Mouse (Mus musculus) C2C12 (cell line): ENCODE measurements around the gene Asb5. TPM values are rescaled to one million over a fixed set of nuclear protein-coding genes. Genes with fewer than 3 reads are reported as not detected.
A peak's percentile ranks its signal among the peaks of the same experiment; 100 is the strongest.
"Not testable (repeated sequence)": the region's sequence is repeated elsewhere in the genome, so short reads cannot be mapped to it uniquely, and the experiment has no call there.

Experiments used
- H3K27me3 ChIP-seq: one replicate; pipeline ENCODE4 v1.6.1; 2011; ENCODE audit not compliant: control insufficient read depth, insufficient read depth, insufficient read length
- H3K36me3 ChIP-seq: one replicate; pipeline ENCODE4 v1.6.1; 2011; ENCODE audit not compliant: control insufficient read depth, insufficient read depth
- H3K4me3 ChIP-seq: one replicate; pipeline ENCODE4 v1.5.1; 2011; ENCODE audit warnings: mild to moderate bottlenecking, control low read depth; ENCODE audit not compliant: poor library complexity, insufficient read depth, severe bottlenecking
- H3K79me2 ChIP-seq: one replicate; pipeline ENCODE4 v1.6.1; 2011; ENCODE audit not compliant: control insufficient read depth, insufficient read depth
- H3K79me3 ChIP-seq: one replicate; pipeline ENCODE4 v1.6.1; 2011; ENCODE audit warnings: low read depth, control low read depth
- H3ac ChIP-seq: one replicate; pipeline ENCODE3; 2011; ENCODE audit warnings: low read depth; ENCODE audit not compliant: control insufficient read depth, insufficient read length
- CEBPB ChIP-seq: IDR thresholded peaks from one replicate; pipeline ENCODE4 v1.6.1; 2011; ENCODE audit warnings: low read depth, mild to moderate bottlenecking, control low read depth, moderate library complexity
- CTCF ChIP-seq: IDR thresholded peaks from one replicate; pipeline ENCODE4 v1.5.1; 2011; ENCODE audit not compliant: control insufficient read depth, insufficient read depth, insufficient read length
- FOSL1 ChIP-seq: IDR thresholded peaks from one replicate; pipeline ENCODE4 v1.8.0; 2011; ENCODE audit warnings: mild to moderate bottlenecking, low read length; ENCODE audit not compliant: poor library complexity, insufficient read depth, severe bottlenecking
- MAX ChIP-seq: IDR thresholded peaks from one replicate; pipeline ENCODE4 v1.6.1; 2011; ENCODE audit warnings: mild to moderate bottlenecking, control low read depth
- MYOD1 ChIP-seq: IDR thresholded peaks from one replicate; pipeline ENCODE4 v1.6.1; 2011; ENCODE audit warnings: low read depth; ENCODE audit not compliant: control insufficient read depth, insufficient read length
- MYOG ChIP-seq: IDR thresholded peaks from one replicate; pipeline ENCODE4 v1.6.1; 2011; ENCODE audit not compliant: control insufficient read depth, insufficient read length; ENCODE audit errors: extremely low read depth
- USF1 ChIP-seq: IDR thresholded peaks from one replicate; pipeline ENCODE4 v1.6.1; 2011; ENCODE audit warnings: low read depth, mild to moderate bottlenecking, control low read depth, moderate library complexity
- polyA plus RNA-seq: library from polyadenylated mRNA; unstranded; fragments of >200 nt; fragmentation: generic; extraction: Trizol; gene quantifications from one replicate; pipeline ENCODE4 v1.2.1, GENCODE M21; 2012; ENCODE audit warnings: missing spikeins

Asb5 gene
- polyA plus RNA-seq, 1 experiment, result 146 TPM

DNA sequence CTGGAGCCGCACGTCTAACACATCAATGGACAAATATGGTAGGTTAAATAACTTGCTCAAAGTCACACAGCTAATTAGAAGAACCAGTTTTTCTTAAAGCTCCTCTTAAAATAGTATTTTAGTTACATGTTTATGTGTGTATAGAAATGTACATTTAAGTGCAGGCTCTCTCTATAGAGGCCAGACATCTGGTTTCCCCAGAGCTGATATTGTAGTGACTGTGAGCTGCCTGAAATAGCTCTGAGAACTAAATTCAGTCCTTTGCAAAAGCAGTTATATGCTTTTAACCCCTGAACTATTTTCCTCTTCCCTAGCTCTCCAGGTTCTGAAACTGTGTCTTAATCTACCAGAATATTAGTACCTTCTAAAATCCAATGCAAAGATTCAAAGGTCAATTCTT, 68.0 kb downstream of the Asb5 start:
- H3K4me3 ChIP-seq, result no peak overlapping the region
- no peak overlapping the region for H3ac ChIP-seq
- H3K79me2 ChIP-seq, result no peaks in the 10 kb centered on the region
- no peaks in the 10 kb centered on the region for H3K79me3 ChIP-seq
- no peaks in the 10 kb centered on the region for H3K27me3 ChIP-seq
- TF ChIP-seq CEBPB, result no peak
- no peak for TF ChIP-seq CTCF
- TF ChIP-seq MYOG, result no peak
- TF ChIP-seq FOSL1, result no peak
- TF ChIP-seq MAX, result no peak
- no peaks in the 10 kb centered on the region for H3K36me3 ChIP-seq

DNA sequence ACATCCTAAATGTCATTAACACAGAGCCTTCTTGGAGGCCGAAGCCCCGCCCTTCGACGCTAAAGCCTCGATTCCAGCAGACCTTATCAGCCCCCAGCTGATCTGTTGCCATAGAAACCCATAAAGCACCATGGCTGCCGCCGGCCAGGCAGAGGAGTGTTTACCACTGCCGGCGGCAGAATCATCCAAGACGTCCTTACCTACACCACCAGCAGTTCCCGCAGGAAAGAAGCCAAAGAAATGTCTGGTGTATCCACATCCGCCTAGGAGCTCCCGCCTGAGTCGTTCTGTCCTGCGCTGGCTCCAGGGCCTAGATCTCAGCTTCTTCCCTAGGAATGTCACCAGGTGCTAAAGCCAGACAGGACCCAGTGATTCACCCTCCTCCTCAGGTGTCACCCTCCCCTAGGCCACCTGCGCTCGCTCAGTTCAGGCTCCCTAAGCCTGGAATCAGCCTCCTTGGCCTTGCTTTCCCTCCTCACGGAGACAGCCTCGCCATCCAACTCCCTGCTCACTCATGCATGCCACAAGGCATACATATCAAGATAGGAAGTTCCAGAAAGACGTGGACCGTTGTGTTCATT, 71.4 kb downstream of the Asb5 start, which contains the start of gene Spata4:
Gene Spata4, plus strand, starts transcription at position 111 of the 581 bp plus-strand sequence.
- Histone ChIP-seq H3K79me3 (no peaks in the 10 kb centered on the region), H3K27me3 (no peaks in the 10 kb centered on the region), H3K36me3 (no peaks in the 10 kb centered on the region), H3K79me2 (no peaks in the 10 kb centered on the region), H3K4me3 (no peak within 1 kb of the TSS), H3ac (no peak within 1 kb of the TSS)
- TF ChIP-seq CEBPB (no peak), USF1 (no peak), CTCF (no peak), FOSL1 (no peak), MYOG (no peak), MYOD1 (no peak), MAX (no peak)

DNA sequence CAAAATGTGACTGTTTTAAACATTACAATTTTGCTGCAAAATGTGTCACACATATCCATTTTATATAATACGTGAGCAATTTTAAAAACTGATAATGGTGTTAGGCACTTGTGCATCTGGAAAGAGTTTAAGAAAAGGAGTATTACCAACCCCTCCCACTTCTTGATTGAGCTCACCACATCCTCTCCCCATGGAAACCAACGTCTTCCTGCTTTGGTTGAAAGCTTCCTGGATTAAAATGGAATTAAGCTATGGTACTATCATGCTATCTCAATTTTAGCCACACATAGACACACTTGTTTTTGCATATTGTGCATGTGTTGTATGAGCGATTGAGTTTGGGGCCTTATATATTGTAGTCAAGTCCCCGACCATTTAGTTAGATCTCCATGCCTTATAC, 74.1 kb downstream of the Asb5 start:
- no peaks in the 10 kb centered on the region for H3K36me3 ChIP-seq
- no peaks in the 10 kb centered on the region for H3K27me3 ChIP-seq
- H3K4me3 ChIP-seq, result no peak overlapping the region
- no peaks in the 10 kb centered on the region for H3K79me3 ChIP-seq
- TF ChIP-seq USF1 (no peak), MYOG (no peak), MAX (no peak), MYOD1 (no peak), CEBPB (no peak), CTCF (no peak), FOSL1 (no peak)
- no peak overlapping the region for H3ac ChIP-seq
- H3K79me2 ChIP-seq, result no peaks in the 10 kb centered on the region

DNA sequence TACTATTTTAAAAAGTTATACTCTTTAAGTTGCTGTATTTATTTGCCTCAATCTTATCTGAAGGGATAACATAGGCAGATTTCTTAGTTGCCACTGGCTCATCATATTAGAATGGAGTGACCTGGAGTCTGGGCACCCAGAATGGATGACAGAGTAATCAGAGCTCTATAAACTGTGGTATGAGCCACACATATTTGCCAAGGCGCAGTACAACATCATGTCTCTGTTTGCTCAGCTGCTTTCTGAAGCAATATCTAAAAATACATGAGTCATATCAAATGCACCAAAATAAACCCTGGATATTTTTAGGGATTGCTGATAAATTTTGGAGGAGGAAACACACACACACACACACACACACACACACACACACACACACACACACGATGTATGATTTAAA, 80.0 kb downstream of the Asb5 start:
- Histone ChIP-seq H3K4me3 (no peak overlapping the region), H3K36me3 (no peaks in the 10 kb centered on the region), H3ac (no peak overlapping the region), H3K79me3 (no peaks in the 10 kb centered on the region), H3K79me2 (no peaks in the 10 kb centered on the region), H3K27me3 (no peaks in the 10 kb centered on the region)
- TF ChIP-seq MAX (no peak), CEBPB (peak; percentile 88), MYOD1 (peak; percentile 96), FOSL1 (peak; percentile 32)

DNA sequence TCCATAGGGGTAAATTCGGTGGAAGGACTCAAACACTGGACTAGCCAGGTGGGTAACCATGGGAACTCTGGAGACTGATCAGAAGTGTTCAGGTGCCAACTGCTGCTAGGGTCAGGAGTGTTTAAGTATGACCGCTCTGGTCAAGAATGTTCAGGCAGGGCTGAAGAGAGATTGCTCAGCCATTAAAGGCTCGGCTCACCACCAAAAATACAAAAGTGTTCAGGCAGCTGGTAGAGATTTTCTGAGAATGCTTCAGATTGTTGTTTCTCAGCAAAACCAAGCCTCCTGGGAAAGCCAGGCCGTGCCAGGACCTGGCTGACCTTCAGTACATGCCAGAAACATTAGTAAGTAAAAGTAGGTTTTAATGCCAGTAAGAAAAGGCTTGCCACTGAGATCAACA, 80.9 kb downstream of the Asb5 start:
- H3K79me3 ChIP-seq, result no peaks in the 10 kb centered on the region
- H3K27me3 ChIP-seq, result no peaks in the 10 kb centered on the region
- TF ChIP-seq MYOD1, result peak; percentile 51
- peak; percentile 1 for TF ChIP-seq FOSL1
- no peak for TF ChIP-seq USF1
- H3K36me3 ChIP-seq, result no peaks in the 10 kb centered on the region
- H3K4me3 ChIP-seq, result no peak overlapping the region
- H3ac ChIP-seq, result no peak overlapping the region
- H3K79me2 ChIP-seq, result no peaks in the 10 kb centered on the region

DNA sequence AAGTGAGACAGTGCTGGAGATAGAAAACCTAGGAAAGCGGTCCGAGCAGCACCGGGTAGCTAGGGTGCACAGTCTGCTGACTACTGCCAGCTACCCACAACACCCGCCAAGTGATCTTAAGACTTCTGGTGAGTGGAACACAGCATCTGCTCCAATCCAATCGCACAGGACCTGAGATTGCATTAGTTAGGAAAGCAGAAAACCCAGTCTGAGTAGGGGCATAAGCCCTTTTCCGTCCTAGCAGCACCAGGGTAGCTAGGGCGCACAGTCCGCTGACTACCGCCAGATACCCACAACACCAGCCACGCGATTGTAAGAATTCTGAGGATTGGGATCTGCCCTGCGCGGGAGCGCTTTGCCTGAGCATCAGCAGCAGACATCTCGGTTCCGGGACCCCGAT, 87.3 kb downstream of the Asb5 start:
- H3ac ChIP-seq, H3K4me3 ChIP-seq, H3K36me3 ChIP-seq, H3K79me2 ChIP-seq, H3K27me3 ChIP-seq, H3K79me3 ChIP-seq: not testable (repeated sequence)

Other genes with a start within 250 kb of the Asb5 start
- gene Spcs3, start 418 bp downstream of the Asb5 start, polyA plus RNA-seq, result 25.1 TPM
- not detected for gene Spata4, start 71.2 kb downstream of the Asb5 start, polyA plus RNA-seq